Mouse (Mus musculus) thymus, postnatal 0 days (tissue): ENCODE measurements at regions not wholly inside any gene's neighbourhood (a gene's known extent, or its start where the extent isn't known, plus 50 kb on each side); places are given as distances from the start of the nearest gene placed in this dataset.

Source experiments
- DNase-seq: peaks from one replicate; pipeline ENCODE4 v3.0.0-alpha.2; 2015; ENCODE audit warnings: low spot score

DNA sequence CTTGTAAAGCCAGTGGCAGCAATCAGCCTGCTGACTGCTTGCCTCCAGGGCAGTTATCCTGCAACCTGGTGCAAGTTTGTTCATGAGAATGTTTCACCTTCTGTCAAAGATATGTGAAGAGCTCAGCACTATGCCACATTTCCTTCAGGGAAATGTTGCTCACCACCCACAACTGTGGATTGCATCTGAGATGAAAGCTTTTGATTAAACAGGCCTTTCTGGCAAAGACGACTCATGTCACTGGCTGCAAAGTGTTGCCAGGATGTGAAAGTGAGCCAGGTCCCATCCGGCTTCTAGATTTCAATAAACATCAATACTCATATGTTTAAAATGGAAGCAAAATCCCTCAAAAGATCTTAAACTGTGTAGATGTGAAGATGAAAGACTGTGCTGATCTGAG is 2121.0 kb downstream of the Gm37988 start:
- DNase-seq, result no peak

DNA sequence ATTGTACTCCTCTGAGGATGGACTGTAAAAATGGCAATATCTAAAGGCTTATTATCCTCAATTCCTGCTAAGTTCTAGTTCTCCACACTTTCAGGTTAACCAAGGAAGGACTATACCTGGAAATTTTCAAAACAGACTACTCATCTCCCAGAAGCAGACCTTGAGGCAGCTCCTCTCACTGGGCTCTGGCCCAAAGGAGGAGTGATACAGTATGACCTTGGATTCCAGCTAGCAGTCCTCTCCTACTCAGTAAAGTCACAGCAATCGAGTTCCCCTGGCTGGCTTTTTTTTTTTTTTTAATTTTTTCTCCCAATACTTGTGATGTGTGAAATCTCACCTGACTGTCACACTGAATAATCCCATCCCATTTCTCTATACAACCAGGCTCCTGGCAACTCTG is 2124.2 kb downstream of the Gm37988 start:
- no peak for DNase-seq

GRCm38 (mm10) chr1:6969838-6970237 is 2162.1 kb downstream of the Gm37988 start:
- DNase-seq, result no peak

DNA sequence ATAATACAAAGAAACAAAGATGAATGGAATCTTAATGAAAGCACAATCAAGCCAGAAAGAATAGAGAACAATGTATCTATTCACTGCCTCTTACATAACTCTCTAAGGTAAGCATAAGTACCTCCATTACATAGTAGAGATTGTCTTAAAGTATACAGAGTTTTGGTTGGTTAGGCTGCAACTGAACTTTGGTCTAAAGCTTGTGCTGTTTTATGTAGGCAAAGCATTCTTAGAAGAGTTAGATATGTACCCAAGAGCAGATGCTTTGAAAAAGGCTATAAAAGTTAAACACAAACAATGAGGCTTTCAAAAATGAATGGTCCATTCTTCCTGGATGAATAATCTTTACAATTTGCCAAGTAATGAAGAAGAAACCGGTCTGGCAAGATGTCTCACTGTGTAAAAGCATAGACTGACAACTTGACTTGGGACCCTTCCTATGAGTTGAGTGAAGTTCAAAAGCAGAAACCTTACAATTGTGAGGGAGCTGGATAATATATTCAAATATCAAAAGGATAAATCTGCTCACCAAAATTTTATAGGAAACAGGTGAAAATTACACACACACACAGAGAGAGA is 2166.1 kb downstream of the Gm37988 start:
- no peak for DNase-seq

DNA sequence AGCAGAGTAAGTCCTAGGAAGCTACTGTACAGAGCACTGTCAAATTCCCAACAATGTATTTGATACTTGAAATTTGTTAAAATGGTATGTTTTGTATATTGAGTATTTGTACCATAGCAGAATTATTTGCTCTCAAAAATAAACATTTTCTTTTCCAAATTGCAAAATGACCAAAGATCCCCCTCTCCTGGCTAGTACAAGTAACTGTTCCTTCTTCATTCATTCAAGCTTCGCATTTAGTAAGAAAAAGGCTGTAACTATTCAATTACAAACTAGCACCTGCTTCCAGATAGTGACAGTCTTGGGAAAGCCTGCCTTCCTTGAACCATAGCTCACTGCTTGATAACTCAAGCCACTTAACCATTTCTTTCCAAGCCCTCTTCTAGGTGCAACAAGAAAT is 2171.9 kb downstream of the Gm37988 start:
- no peak for DNase-seq

- no peak for DNase-seq
Observed at GRCm38 (mm10) chr1:6984226-6984625, 2176.5 kb downstream of the Gm37988 start.

DNA sequence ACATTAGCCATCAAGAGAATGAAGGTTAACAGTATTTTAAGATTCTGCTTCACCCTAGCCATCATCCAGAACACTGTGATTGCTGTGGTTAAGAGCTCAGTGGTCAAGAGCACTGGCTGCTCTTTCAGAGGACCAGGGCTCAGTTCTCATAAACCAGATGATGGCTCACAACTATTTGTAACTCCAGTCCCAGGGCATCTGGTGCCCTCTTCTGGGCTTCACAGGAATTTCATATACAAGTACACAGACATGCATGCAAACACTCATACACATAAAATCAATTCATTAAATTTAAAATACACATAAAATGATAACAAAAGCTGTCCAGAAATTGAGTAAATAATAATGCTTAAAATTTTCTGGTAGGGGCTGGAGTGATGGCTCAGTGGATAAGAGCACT is 2189.9 kb downstream of the Gm37988 start:
- DNase-seq, result no peak

DNA sequence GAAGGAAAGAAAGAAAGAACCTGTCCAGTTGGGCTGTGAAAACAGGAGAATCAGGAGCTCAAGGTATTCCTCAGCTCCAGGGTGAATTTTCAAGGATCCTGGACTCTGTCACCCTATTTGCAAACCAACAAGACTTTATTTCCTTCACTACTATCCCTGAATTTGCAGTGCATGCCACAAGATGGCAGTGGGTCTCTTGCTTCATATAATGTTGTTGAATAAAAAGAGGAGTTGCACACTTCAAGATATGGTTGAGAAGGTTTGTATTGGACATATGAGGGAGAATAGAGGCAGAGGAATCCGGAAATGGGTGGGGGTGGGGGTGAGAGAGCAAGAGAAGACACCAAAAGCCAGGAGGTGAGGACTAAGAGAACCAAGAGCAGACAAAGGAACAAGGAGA is 2202.5 kb downstream of the Gm37988 start:
- DNase-seq, result peak; percentile 10
